Mouse (Mus musculus) olfactory bulb, adult 2 months (tissue): ENCODE measurements around the gene Aqp2. TPM values are rescaled to one million over a fixed set of nuclear protein-coding genes. Genes with fewer than 3 reads are reported as not detected.

Source experiments
- H3K27ac ChIP-seq: fragments of 200-500 bp; 2 replicates; pipeline ENCODE4 v1.5.1; 2012; ENCODE audit warnings: low read depth, low read length; ENCODE audit not compliant: insufficient read depth
- H3K4me1 ChIP-seq: fragments of 200-500 bp; 2 replicates; pipeline ENCODE4 v1.6.1; 2012; ENCODE audit warnings: low read length; ENCODE audit not compliant: control insufficient read depth, insufficient read depth
- H3K4me3 ChIP-seq: fragments of 200-500 bp; 2 replicates; pipeline ENCODE4 v1.5.1; 2012; ENCODE audit warnings: mild to moderate bottlenecking, low read depth, low read length, moderate library complexity; ENCODE audit not compliant: insufficient read depth
- CTCF ChIP-seq: fragments of 200-500 bp; IDR thresholded peaks from 2 replicates; pipeline ENCODE4 v1.5.1; 2012; ENCODE audit warnings: low read depth, mild to moderate bottlenecking, low read length, moderate library complexity; ENCODE audit not compliant: insufficient read depth
- POLR2A ChIP-seq: fragments of 200-500 bp; IDR thresholded peaks from 2 replicates; pipeline ENCODE4 v1.6.1; 2012; ENCODE audit warnings: mild to moderate bottlenecking, low read depth, low read length, moderate library complexity; ENCODE audit not compliant: insufficient read depth
- WGBS: fragments of 180-500 bp; shearing (Covaris S2); methylation state at CpG from one replicate; pipeline ENCODE4 v1.1.7; 2018; 5-methylcytosine and 5-hydroxymethylcytosine counted together
- polyA plus RNA-seq: library from polyadenylated mRNA; stranded (reverse); fragments of >200 nt; gene quantifications from 2 replicates; pipeline ENCODE4 v1.2.4, GENCODE M21; 2012; ENCODE audit warnings: low replicate concordance; ENCODE audit not compliant: missing spikeins, insufficient read depth, insufficient read length

The Aqp2 gene
- polyA plus RNA-seq, 1 experiment = not detected

- no peak overlapping the region for H3K4me3 ChIP-seq
- WGBS = 60% methylated on average over 6 of the region's 6 CpGs
- no peaks in the 10 kb centered on the region for H3K4me1 ChIP-seq
- TF ChIP-seq CTCF (no peak), POLR2A (no peak)
- no peak overlapping the region for H3K27ac ChIP-seq
Observed at GRCm38 (mm10) chr15:99553767-99554166, 25.1 kb upstream of the Aqp2 start.

- Histone ChIP-seq H3K4me3 (no peak overlapping the region), H3K4me1 (peaks cover 3% of the 10 kb centered on the region), H3K27ac (no peak overlapping the region)
- TF ChIP-seq POLR2A = no peak
- no peak for TF ChIP-seq CTCF
- WGBS = 100% methylated on average over 1 of the region's 1 CpGs
Observed at GRCm38 (mm10) chr15:99558947-99559346, 19.9 kb upstream of the Aqp2 start.

DNA sequence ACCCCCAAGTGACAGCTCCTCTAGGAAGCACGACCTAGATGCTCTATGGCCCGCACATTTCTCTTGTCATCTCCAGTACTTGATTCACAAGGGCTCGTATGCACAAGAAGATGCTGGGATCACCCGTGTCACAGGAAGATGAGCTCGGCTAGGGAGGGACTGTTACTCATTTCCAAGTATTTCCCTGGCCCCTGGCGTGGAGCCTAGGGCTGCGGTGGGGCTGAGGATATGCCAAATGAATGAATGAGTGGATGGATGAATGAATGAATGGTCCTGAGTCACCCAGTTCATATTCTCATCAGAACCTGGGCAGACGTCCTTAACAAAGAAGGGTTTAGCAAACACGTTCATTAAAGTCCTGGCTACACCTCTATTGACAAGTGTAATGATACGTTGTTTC is 18.6 kb upstream of the Aqp2 start:
- TF ChIP-seq POLR2A (no peak), CTCF (no peak)
- 64% methylated on average over 10 of the region's 10 CpGs for WGBS
- Histone ChIP-seq H3K4me3 (no peak overlapping the region), H3K4me1 (peaks cover 9% of the 10 kb centered on the region), H3K27ac (no peak overlapping the region)

DNA sequence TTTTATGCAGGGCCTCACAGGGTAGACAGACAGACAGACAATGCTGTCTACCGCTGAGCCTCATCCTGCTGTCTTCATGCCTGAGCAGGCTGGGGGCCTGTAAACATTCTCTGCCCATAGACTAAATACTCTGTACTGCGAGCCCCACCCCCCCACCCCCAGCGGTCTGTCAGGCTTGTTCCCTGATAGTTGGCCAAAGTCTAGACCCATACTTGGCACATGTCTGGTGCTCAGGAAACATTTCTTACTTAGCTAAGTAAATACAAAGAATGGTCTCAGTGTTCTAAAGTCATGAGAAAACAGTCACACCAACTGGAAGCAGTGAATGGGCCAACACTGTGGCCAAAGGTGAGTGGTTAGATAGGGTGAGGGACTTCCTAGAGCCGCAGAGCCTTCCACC is 11.5 kb upstream of the Aqp2 start:
- WGBS = 61% methylated on average over 4 of the region's 4 CpGs
- H3K27ac ChIP-seq = no peak overlapping the region
- H3K4me1 ChIP-seq = peaks cover 14% of the 10 kb centered on the region
- H3K4me3 ChIP-seq = no peak overlapping the region
- TF ChIP-seq CTCF (no peak), POLR2A (no peak)

GRCm38 (mm10) chr15:99568682-99569081 is 10.2 kb upstream of the Aqp2 start:
- H3K4me1 ChIP-seq = peaks cover 13% of the 10 kb centered on the region
- TF ChIP-seq CTCF = no peak
- TF ChIP-seq POLR2A = no peak
- 88% methylated on average over 6 of the region's 6 CpGs for WGBS
- H3K4me3 ChIP-seq = no peak overlapping the region
- H3K27ac ChIP-seq = no peak overlapping the region

GRCm38 (mm10) chr15:99569123-99569522 is 9.7 kb upstream of the Aqp2 start:
- no peak overlapping the region for H3K27ac ChIP-seq
- no peak overlapping the region for H3K4me3 ChIP-seq
- H3K4me1 ChIP-seq = peaks cover 9% of the 10 kb centered on the region
- WGBS = 58% methylated on average over 10 of the region's 10 CpGs
- no peak for TF ChIP-seq CTCF
- no peak for TF ChIP-seq POLR2A

GRCm38 (mm10) chr15:99583463-99584344 is 4.8 kb downstream of the Aqp2 start:
- H3K4me1 ChIP-seq = peaks cover 20% of the 10 kb centered on the region
- TF ChIP-seq CTCF = no peak
- TF ChIP-seq POLR2A = no peak
- no peak overlapping the region for H3K4me3 ChIP-seq
- H3K27ac ChIP-seq = no peak overlapping the region
- 14% methylated on average over 54 of the region's 54 CpGs for WGBS

GRCm38 (mm10) chr15:99584407-99585202 is 5.8 kb downstream of the Aqp2 start:
- TF ChIP-seq CTCF (no peak), POLR2A (no peak)
- 38% methylated on average over 24 of the region's 24 CpGs for WGBS
- H3K27ac ChIP-seq = no peak overlapping the region
- H3K4me1 ChIP-seq = peaks cover 12% of the 10 kb centered on the region
- no peak overlapping the region for H3K4me3 ChIP-seq

DNA sequence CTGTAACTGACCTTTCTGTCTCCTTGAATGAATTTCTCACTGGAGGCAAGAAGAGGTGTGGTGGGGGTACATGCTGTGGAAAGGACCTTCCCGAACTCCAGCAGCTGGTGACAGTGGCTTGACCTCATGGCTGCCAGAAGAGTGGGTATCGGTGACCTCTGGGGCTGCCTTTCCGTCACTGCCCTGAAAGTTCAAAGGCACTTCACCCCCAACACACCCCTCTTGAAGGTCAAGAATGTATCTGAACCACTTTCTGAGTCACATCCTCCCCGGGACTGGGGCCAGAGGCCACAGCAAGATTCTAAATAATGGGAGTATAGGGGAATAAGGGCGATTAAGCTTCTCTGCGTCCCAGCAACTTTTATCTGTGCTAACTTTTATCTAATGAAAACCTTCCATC is 6.9 kb downstream of the Aqp2 start:
- no peak for TF ChIP-seq POLR2A
- no peak for TF ChIP-seq CTCF
- H3K4me1 ChIP-seq = peaks cover 17% of the 10 kb centered on the region
- no peak overlapping the region for H3K4me3 ChIP-seq
- no peak overlapping the region for H3K27ac ChIP-seq
- WGBS = 94% methylated on average over 6 of the region's 6 CpGs
